Mouse (Mus musculus) stomach, postnatal 0 days (tissue): ENCODE measurements around the gene 2610301B20Rik. TPM values are rescaled to one million over a fixed set of nuclear protein-coding genes. Genes with fewer than 3 reads are reported as not detected.
A peak's percentile ranks its signal among the peaks of the same experiment; 100 is the strongest.
"Not testable (repeated sequence)": the region's sequence is repeated elsewhere in the genome, so short reads cannot be mapped to it uniquely, and the experiment has no call there.

ENCODE experiments used
- ATAC-seq: fragments of 200-750 bp; cut with Nextera tagmentation; 2 replicates; pipeline ENCODE4 v1.8.0; 2017; ENCODE audit not compliant: low FRiP score, low TSS enrichment
- DNase-seq: peaks from one replicate; pipeline ENCODE4 v3.0.0-alpha.2; 2016; ENCODE audit warnings: low spot score
- H3K27ac ChIP-seq: fragments of 300-500 bp; sonication (generic); replicated peaks from 2 replicates; pipeline ENCODE4 v1.5.1; 2014; ENCODE audit warnings: mild to moderate bottlenecking, control low read depth
- H3K27me3 ChIP-seq: fragments of 300-500 bp; sonication (generic); 2 replicates; pipeline ENCODE4 v1.6.1; 2014; ENCODE audit warnings: low read length; ENCODE audit not compliant: control insufficient read depth, insufficient read depth
- H3K36me3 ChIP-seq: fragments of 300-500 bp; sonication (generic); 2 replicates; pipeline ENCODE4 v1.6.1; 2014; ENCODE audit warnings: low read length, mixed read lengths; ENCODE audit not compliant: control insufficient read depth, insufficient read depth
- H3K4me1 ChIP-seq: fragments of 300-500 bp; sonication (generic); replicated peaks from 2 replicates; pipeline ENCODE4 v1.6.1; 2014; ENCODE audit warnings: antibody characterized with exemption; ENCODE audit not compliant: control insufficient read depth, insufficient read depth
- H3K4me2 ChIP-seq: fragments of 300-500 bp; sonication (generic); replicated peaks from 2 replicates; pipeline ENCODE4 v1.6.1; 2014; ENCODE audit warnings: low read depth, mild to moderate bottlenecking, control low read depth, moderate library complexity
- H3K4me3 ChIP-seq: fragments of 300-500 bp; sonication (generic); 2 replicates; pipeline ENCODE4 v1.5.1; 2014; ENCODE audit warnings: low read depth, low read length, control low read depth
- H3K9ac ChIP-seq: fragments of 300-500 bp; sonication (generic); 2 replicates; pipeline ENCODE4 v1.6.1; 2014; ENCODE audit warnings: mild to moderate bottlenecking, low read length, control low read depth, mixed read lengths
- H3K9me3 ChIP-seq: fragments of 300-500 bp; sonication (generic); 2 replicates; pipeline ENCODE4 v1.6.1; 2016; ENCODE audit warnings: low read length; ENCODE audit not compliant: control insufficient read depth
- CTCF ChIP-seq: IDR thresholded peaks from 2 replicates; pipeline ENCODE4 v1.5.1; 2016; ENCODE audit warnings: antibody characterized with exemption, low read depth, mild to moderate bottlenecking, moderate library complexity
- EP300 ChIP-seq: optimal IDR thresholded peaks from 2 replicates; pipeline ENCODE3; 2016; ENCODE audit warnings: antibody characterized with exemption
- WGBS: fragments of 180-500 bp; shearing (Covaris S2); extraction: QIAGEN DNeasy Blood & Tissue Kit; methylation state at CpG from one replicate; pipeline ENCODE4 v1.1.7; 2014; 5-methylcytosine and 5-hydroxymethylcytosine counted together
- polyA plus RNA-seq: library from polyadenylated mRNA; unstranded; fragments of >200 nt; fragmentation: Nextera tagmentation; extraction: Ambion mirVana; gene quantifications from 2 replicates; pipeline ENCODE4 v1.2.1, GENCODE M21; 2015

Gene 2610301B20Rik
- polyA plus RNA-seq, 1 experiment from 2014 or later, result 14.2 TPM

DNA sequence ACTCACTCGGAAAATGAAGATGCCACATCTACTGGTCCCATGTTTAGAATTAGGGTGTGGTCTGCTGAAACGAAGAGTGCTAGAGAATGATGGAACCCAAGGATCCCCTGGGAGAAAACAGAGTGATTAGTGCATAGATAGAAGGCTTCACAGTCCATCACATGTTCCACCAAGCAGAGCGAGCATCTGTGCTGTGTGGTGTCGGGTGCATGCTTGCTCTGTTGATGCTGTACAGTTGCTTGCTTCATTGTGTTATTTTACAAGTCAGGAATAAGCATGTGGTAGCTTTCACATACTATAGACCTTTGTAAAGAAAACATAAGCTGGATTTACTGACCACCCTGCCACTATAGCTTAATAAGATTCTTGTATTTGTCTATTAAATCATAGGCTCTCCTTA, 22.0 kb downstream of the 2610301B20Rik start:
- ATAC-seq (no peak), DNase-seq (no peak)
- H3K36me3 ChIP-seq, result no peaks in the 10 kb centered on the region
- H3K27me3 ChIP-seq, result no peaks in the 10 kb centered on the region
- no peak overlapping the region for H3K27ac ChIP-seq
- WGBS, result 76% methylated on average over 4 of the region's 4 CpGs
- H3K4me3 ChIP-seq, result no peak overlapping the region
- no peak overlapping the region for H3K9ac ChIP-seq
- no peak overlapping the region for H3K4me2 ChIP-seq
- H3K4me1 ChIP-seq, result no peaks in the 10 kb centered on the region
- TF ChIP-seq EP300, result no peak
- no peak for TF ChIP-seq CTCF
- H3K9me3 ChIP-seq, result no peaks in the 10 kb centered on the region

- H3K9ac ChIP-seq, result no peak overlapping the region
- DNase-seq (no peak), ATAC-seq (peak; percentile 71)
- no peak overlapping the region for H3K27ac ChIP-seq
- H3K4me2 ChIP-seq, result no peak overlapping the region
- H3K4me1 ChIP-seq, result no peaks in the 10 kb centered on the region
- no peaks in the 10 kb centered on the region for H3K9me3 ChIP-seq
- H3K4me3 ChIP-seq, result no peak overlapping the region
- TF ChIP-seq CTCF, result peak; percentile 83
- no peak for TF ChIP-seq EP300
- H3K27me3 ChIP-seq, result no peaks in the 10 kb centered on the region
- H3K36me3 ChIP-seq, result no peaks in the 10 kb centered on the region
Observed at GRCm38 (mm10) chr4:10896859-10897258, 22.6 kb downstream of the 2610301B20Rik start.

DNA sequence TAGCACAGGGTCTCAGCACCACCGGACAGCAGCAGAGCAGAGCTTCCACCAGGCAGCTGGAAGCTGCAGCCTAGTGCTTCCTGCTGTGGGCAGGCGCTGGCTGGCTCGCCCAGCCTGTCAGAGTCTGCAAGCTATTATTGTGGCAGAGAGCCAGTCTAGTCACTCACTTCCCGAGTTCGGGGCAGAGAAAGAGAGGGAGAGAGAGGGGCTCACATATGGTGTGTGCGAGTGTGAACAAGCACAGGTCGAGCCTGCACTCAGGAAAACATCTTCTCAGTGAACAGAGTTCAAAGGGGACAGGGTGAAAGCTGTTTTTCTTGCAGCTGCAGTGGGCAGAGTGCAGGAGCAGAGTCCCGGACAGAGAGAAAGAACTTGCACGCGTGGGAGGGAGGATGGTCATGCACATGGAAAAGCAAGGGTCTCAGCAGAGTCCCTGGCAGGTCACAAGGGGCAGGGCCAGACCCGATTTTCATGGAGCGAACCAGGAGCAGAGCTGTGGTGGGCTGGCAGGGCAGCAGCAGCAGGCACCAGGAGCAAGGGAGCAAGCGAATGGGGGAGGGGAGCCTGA, 31.0 kb downstream of the 2610301B20Rik start:
- no peaks in the 10 kb centered on the region; the same call in 1 of the 2 replicates for H3K4me1 ChIP-seq
- H3K9ac ChIP-seq, result peak overlapping the region; percentile 43; the same call in 1 of the 2 replicates
- DNase-seq, result peak; percentile 38
- H3K27ac ChIP-seq, result peak overlapping the region; percentile 30; the same call in 1 of the 2 replicates
- 17% methylated on average over 13 of the region's 13 CpGs for WGBS
- TF ChIP-seq CTCF (no peak), EP300 (no peak)
- no peaks in the 10 kb centered on the region for H3K27me3 ChIP-seq
- H3K9me3 ChIP-seq, result no peaks in the 10 kb centered on the region
- peak overlapping the region; percentile 2; the same call in 1 of the 2 replicates for H3K4me3 ChIP-seq
- peak overlapping the region; percentile 31 for H3K4me2 ChIP-seq
- no peaks in the 10 kb centered on the region for H3K36me3 ChIP-seq
- ATAC-seq, result peak; percentile 84

DNA sequence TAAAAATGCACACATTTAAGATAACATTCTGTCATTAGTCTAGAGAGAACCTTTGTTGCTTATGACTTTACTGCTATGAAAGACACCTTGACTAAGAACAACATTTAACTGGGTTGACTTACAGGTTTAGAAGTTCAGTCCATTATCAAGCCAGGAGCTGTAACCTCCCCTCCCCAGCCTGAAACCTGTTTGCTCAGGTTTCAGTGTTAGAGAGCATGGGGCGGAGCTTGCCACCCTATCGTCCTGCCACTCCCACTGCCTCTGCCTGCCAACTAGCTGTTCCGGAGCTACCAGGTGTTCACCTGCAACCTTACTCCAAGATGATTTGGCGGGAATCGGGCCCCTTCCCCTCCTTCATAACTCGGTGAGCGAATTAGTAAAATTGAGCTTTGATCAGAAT, 37.1 kb downstream of the 2610301B20Rik start:
- 30% methylated on average over 7 of the region's 7 CpGs for WGBS
- not testable (repeated sequence) for H3K4me3 ChIP-seq, H3K27me3 ChIP-seq, H3K9ac ChIP-seq, H3K4me2 ChIP-seq, H3K9me3 ChIP-seq, H3K36me3 ChIP-seq, H3K4me1 ChIP-seq
- DNase-seq (peak; percentile 57), ATAC-seq (peak; percentile 79)
- H3K27ac ChIP-seq, result 0 out of 2 replicates have a peak overlapping the region, but pooled peaks have one; percentile 6

- Histone ChIP-seq H3K27me3 (no peaks in the 10 kb centered on the region), H3K9ac (no peak overlapping the region), H3K9me3 (no peaks in the 10 kb centered on the region), H3K4me3 (no peak overlapping the region), H3K27ac (no peak overlapping the region), H3K36me3 (no peaks in the 10 kb centered on the region), H3K4me1 (no peaks in the 10 kb centered on the region), H3K4me2 (no peak overlapping the region)
- TF ChIP-seq EP300 (no peak), CTCF (no peak)
- peak; percentile 49; the same call in 1 of the 2 replicates for ATAC-seq
- 58% methylated on average over 6 of the region's 6 CpGs for WGBS
- DNase-seq, result no peak
Observed at GRCm38 (mm10) chr4:10911909-10912478, 37.7 kb downstream of the 2610301B20Rik start.

DNA sequence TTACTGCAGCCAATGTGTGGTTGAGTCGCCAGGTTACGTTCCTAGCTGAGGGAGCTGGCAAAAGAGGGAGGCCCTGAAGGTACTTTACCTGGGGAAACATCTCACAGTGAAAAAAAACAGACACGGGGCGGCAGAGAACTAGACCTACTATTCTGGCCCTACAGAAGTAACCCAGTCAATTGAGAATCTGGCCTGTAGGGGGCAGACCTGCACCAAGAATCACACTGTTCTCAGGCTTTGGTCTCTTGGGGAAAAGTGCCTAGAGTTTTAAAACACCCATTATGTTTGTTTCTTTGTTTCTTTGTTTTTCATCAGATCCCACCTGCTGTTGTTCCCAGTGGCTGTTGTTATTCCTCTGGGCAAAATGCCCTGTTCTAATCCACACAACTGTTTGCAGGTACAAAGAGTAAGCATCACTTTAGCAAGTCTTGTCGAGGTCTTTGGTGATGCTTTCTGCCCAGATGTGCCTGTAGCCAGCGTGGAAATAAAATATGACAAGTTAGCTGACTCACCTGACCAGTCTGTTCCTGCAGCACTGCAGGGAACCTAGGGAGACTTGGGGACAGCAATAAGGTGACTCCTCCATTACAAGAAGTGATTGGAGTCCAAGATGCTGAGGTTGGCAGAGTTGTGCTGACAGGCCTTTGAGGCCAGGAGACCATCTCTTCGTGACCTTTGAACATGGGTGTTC, 38.5 kb downstream of the 2610301B20Rik start:
- peak; percentile 87 for ATAC-seq
- Histone ChIP-seq H3K4me3 (no peak overlapping the region), H3K9ac (no peak overlapping the region), H3K36me3 (no peaks in the 10 kb centered on the region), H3K4me2 (no peak overlapping the region), H3K27ac (no peak overlapping the region), H3K27me3 (no peaks in the 10 kb centered on the region), H3K9me3 (no peaks in the 10 kb centered on the region), H3K4me1 (no peaks in the 10 kb centered on the region)
- 30% methylated on average over 7 of the region's 7 CpGs for WGBS
- peak; percentile 88 for DNase-seq
- peak; percentile 89 for TF ChIP-seq CTCF
- TF ChIP-seq EP300, result no peak
